Mouse (Mus musculus) CH12.LX (cell line): ENCODE data around the gene Gngt2. TPM values are rescaled to one million over a fixed set of nuclear protein-coding genes. Genes with fewer than 3 reads are reported as not detected.

Experiments used
- DNase-seq: peaks from one replicate; pipeline ENCODE4 v3.0.0-alpha.2; 2013; ENCODE audit errors: extremely low read depth
- H3K27ac ChIP-seq: 2 replicates; pipeline ENCODE4 v1.5.1; 2012; ENCODE audit warnings: low read depth, mild to moderate bottlenecking, control low read depth, moderate library complexity; ENCODE audit not compliant: insufficient read depth
- H3K27me3 ChIP-seq: replicated peaks from 2 replicates; pipeline ENCODE3; 2012; ENCODE audit warnings: inconsistent platforms
- H3K36me3 ChIP-seq, 2 experiments: replicated peaks in 1 of 2; 2 replicates each; pipeline versions ENCODE3 to v1.6.1; 2012; ENCODE audit warnings: inconsistent platforms in 1 of 2, low read length in 1 of 2, mild to moderate bottlenecking in 1 of 2, mixed read lengths in 1 of 2, moderate library complexity in 1 of 2; ENCODE audit not compliant: control insufficient read depth in 1 of 2, insufficient read depth in 1 of 2
- H3K4me1 ChIP-seq, 2 experiments: 2 replicates each; pipeline ENCODE4 v1.6.1; 2012; ENCODE audit warnings: inconsistent platforms in 1 of 2, moderate library complexity in 1 of 2; ENCODE audit not compliant: insufficient read depth in 2 of 2, control insufficient read depth in 1 of 2
- H3K4me2 ChIP-seq: 2 replicates; pipeline ENCODE4 v1.6.1; 2012; ENCODE audit warnings: low read depth, mild to moderate bottlenecking, control low read depth; ENCODE audit not compliant: poor library complexity, insufficient read depth, severe bottlenecking
- H3K4me3 ChIP-seq, 3 experiments: fragments of 150-350 bp in 1 of 3; sonication (generic) in 1 of 3; replicated peaks in 1 of 3; 2 replicates each; pipeline versions ENCODE3 to v1.5.1; 2011 to 2012; ENCODE audit warnings: low read depth in 2 of 3, low read length in 2 of 3, mild to moderate bottlenecking in 2 of 3, moderate library complexity in 2 of 3, control low read depth in 1 of 3, improper control_type of control experiment in 1 of 3, inconsistent platforms in 1 of 3, mixed read lengths in 1 of 3; ENCODE audit not compliant: poor library complexity in 1 of 3
- H3K79me2 ChIP-seq: replicated peaks from 2 replicates; pipeline ENCODE4 v1.6.1; 2012; ENCODE audit warnings: mild to moderate bottlenecking, moderate library complexity; ENCODE audit not compliant: control insufficient read depth, poor library complexity, insufficient read depth, severe bottlenecking; ENCODE audit errors: extremely low read depth
- H3K9ac ChIP-seq: 2 replicates; pipeline ENCODE4 v1.6.1; 2012; ENCODE audit warnings: low read depth, mild to moderate bottlenecking, control low read depth, moderate library complexity; ENCODE audit not compliant: insufficient read depth
- H3K9me3 ChIP-seq: replicated peaks from 2 replicates; pipeline ENCODE3; 2012; ENCODE audit warnings: low read length, inconsistent platforms, mixed read lengths
- CHD1 ChIP-seq: IDR thresholded peaks from 2 replicates; pipeline ENCODE4 v1.6.1; 2012; ENCODE audit warnings: low read depth, low read length, improper control_type of control experiment, inconsistent platforms
- CHD2 ChIP-seq: IDR thresholded peaks from 2 replicates; pipeline ENCODE4 v1.6.1; 2011; ENCODE audit warnings: low read length, improper control_type of control experiment
- CTCF ChIP-seq, 2 experiments: IDR thresholded peaks in 1 of 2; conservative IDR thresholded peaks in 1 of 2; 2 replicates each; pipeline ENCODE4 v1.5.1; 2011 to 2012; ENCODE audit warnings: low read depth in 2 of 2, low read length in 2 of 2, improper control_type of control experiment in 1 of 2, inconsistent platforms in 1 of 2, mild to moderate bottlenecking in 1 of 2, moderate library complexity in 1 of 2
- E2F4 ChIP-seq: IDR thresholded peaks from 2 replicates; pipeline ENCODE4 v1.6.1; 2011; ENCODE audit warnings: low read depth, low read length, improper control_type of control experiment; ENCODE audit not compliant: insufficient replicate concordance
- ELF1 ChIP-seq: IDR thresholded peaks from 2 replicates; pipeline ENCODE4 v1.6.1; 2014; ENCODE audit warnings: low read depth, mild to moderate bottlenecking, inconsistent platforms, low read length, improper control_type of control experiment
- EP300 ChIP-seq: IDR thresholded peaks from 2 replicates; pipeline ENCODE4 v1.6.1; 2011; ENCODE audit warnings: low read length, improper control_type of control experiment
- GABPA ChIP-seq: IDR thresholded peaks from 2 replicates; pipeline ENCODE4 v1.6.1; 2012; ENCODE audit warnings: low read depth, low read length, improper control_type of control experiment, inconsistent platforms; ENCODE audit not compliant: insufficient replicate concordance
- HCFC1 ChIP-seq: IDR thresholded peaks from 2 replicates; pipeline ENCODE4 v1.6.1; 2012; ENCODE audit warnings: low read depth, mild to moderate bottlenecking, inconsistent platforms, low read length, improper control_type of control experiment
- IRF4 ChIP-seq: IDR thresholded peaks from 2 replicates; pipeline ENCODE4 v1.6.1; 2014; ENCODE audit warnings: low read depth, mild to moderate bottlenecking, inconsistent platforms, low read length, improper control_type of control experiment
- JUND ChIP-seq: conservative IDR thresholded peaks from 2 replicates; pipeline ENCODE4 v1.6.1; 2011; ENCODE audit warnings: low read depth, low read length, improper control_type of control experiment
- KAT2A ChIP-seq: IDR thresholded peaks from 2 replicates; pipeline ENCODE4 v1.6.1; 2012; ENCODE audit warnings: low read length, improper control_type of control experiment, inconsistent platforms; ENCODE audit not compliant: insufficient replicate concordance
- MAFK ChIP-seq: IDR thresholded peaks from 2 replicates; pipeline ENCODE4 v1.6.1; 2011; ENCODE audit warnings: low read length, improper control_type of control experiment; ENCODE audit not compliant: insufficient replicate concordance
- MAX ChIP-seq: IDR thresholded peaks from 2 replicates; pipeline ENCODE4 v1.6.1; 2011; ENCODE audit warnings: low read length, improper control_type of control experiment
- MAZ ChIP-seq: IDR thresholded peaks from 2 replicates; pipeline ENCODE4 v1.6.1; 2012; ENCODE audit warnings: low read depth, mild to moderate bottlenecking, inconsistent platforms, low read length, improper control_type of control experiment, moderate library complexity
- MEF2A ChIP-seq: IDR thresholded peaks from 2 replicates; pipeline ENCODE4 v1.6.1; 2014; ENCODE audit warnings: low read depth, mild to moderate bottlenecking, inconsistent platforms, low read length, improper control_type of control experiment, borderline replicate concordance
- MYC ChIP-seq: IDR thresholded peaks from 2 replicates; pipeline ENCODE4 v1.6.1; 2011; ENCODE audit warnings: low read depth, mild to moderate bottlenecking, improper control_type of control experiment, low read length
- NELFE ChIP-seq: IDR thresholded peaks from 2 replicates; pipeline ENCODE4 v1.6.1; 2011; ENCODE audit warnings: low read depth, low read length, improper control_type of control experiment
- NRF1 ChIP-seq: IDR thresholded peaks from 2 replicates; pipeline ENCODE4 v1.6.1; 2014; ENCODE audit warnings: low read depth, mild to moderate bottlenecking, inconsistent platforms, low read length, improper control_type of control experiment, moderate library complexity
- PAX5 ChIP-seq: IDR thresholded peaks from 2 replicates; pipeline ENCODE4 v1.6.1; 2012; ENCODE audit warnings: low read length, inconsistent platforms, mixed read lengths
- POLR2A ChIP-seq: IDR thresholded peaks from 2 replicates; pipeline ENCODE4 v1.6.1; 2011; ENCODE audit warnings: low read depth, mild to moderate bottlenecking, improper control_type of control experiment, low read length
- RCOR1 ChIP-seq: conservative IDR thresholded peaks from 2 replicates; pipeline ENCODE4 v1.6.1; 2012; ENCODE audit warnings: low read depth, mild to moderate bottlenecking, inconsistent platforms, low read length, improper control_type of control experiment
- SMC3 ChIP-seq: IDR thresholded peaks from 2 replicates; pipeline ENCODE4 v1.6.1; 2011; ENCODE audit warnings: low read depth, low read length, improper control_type of control experiment
- TCF12 ChIP-seq: IDR thresholded peaks from 2 replicates; pipeline ENCODE4 v1.6.1; 2014; ENCODE audit warnings: low read depth, mild to moderate bottlenecking, inconsistent platforms, low read length, improper control_type of control experiment
- UBTF ChIP-seq: IDR thresholded peaks from 2 replicates; pipeline ENCODE4 v1.6.1; 2012; ENCODE audit warnings: low read depth, mild to moderate bottlenecking, inconsistent platforms, low read length, improper control_type of control experiment, moderate library complexity
- USF1 ChIP-seq: IDR thresholded peaks from 2 replicates; pipeline ENCODE4 v1.6.1; 2014; ENCODE audit warnings: low read depth, mild to moderate bottlenecking, inconsistent platforms, low read length, improper control_type of control experiment
- USF2 ChIP-seq: conservative IDR thresholded peaks from 2 replicates; pipeline ENCODE4 v1.6.1; 2011; ENCODE audit warnings: low read depth, low read length, improper control_type of control experiment
- ZC3H11A ChIP-seq: IDR thresholded peaks from 2 replicates; pipeline ENCODE4 v1.6.1; 2012; ENCODE audit warnings: low read depth, mild to moderate bottlenecking, inconsistent platforms, low read length, improper control_type of control experiment
- ZKSCAN1 ChIP-seq: IDR thresholded peaks from 2 replicates; pipeline ENCODE4 v1.6.1; 2012; ENCODE audit warnings: low read depth, inconsistent platforms, low read length, improper control_type of control experiment, borderline replicate concordance
- ZMIZ1 ChIP-seq: IDR thresholded peaks from 2 replicates; pipeline ENCODE4 v1.6.1; 2012; ENCODE audit warnings: low read depth, mild to moderate bottlenecking, inconsistent platforms, low read length, improper control_type of control experiment
- ZNF384 ChIP-seq: IDR thresholded peaks from 2 replicates; pipeline ENCODE4 v1.6.1; 2012; ENCODE audit warnings: low read depth, low read length, improper control_type of control experiment, inconsistent platforms
- dilution Hi-C: fragments of 300-500 bp; cut with MboI; formaldehyde crosslinking; loops from 2 replicates; pipeline ENCODE4 v1.14.3; 2020; ENCODE audit warnings: low sequenced_read_pairs; ENCODE audit not compliant: extremely low pct_unique_long_range_greater_than_20kb, extremely low pct_ligation_motif_present
- in situ Hi-C: fragments of 300-500 bp; cut with MboI; formaldehyde crosslinking; loops from 3 replicates; pipeline ENCODE4 v1.14.3; 2019; ENCODE audit warnings: low sequenced_read_pairs, low pct_ligation_motif_present, low pct_unique_long_range_greater_than_20kb, mixed read lengths
- polyA plus RNA-seq: library from polyadenylated mRNA; unstranded; fragments of >175 nt; gene quantifications from 2 replicates; pipeline ENCODE4 v1.2.1, GENCODE M21; 2012; ENCODE audit warnings: low read depth; ENCODE audit not compliant: insufficient read length
- total RNA-seq, 2 experiments: library from RNA; depleted of rRNA; stranded (reverse); fragments of 300-350 nt in 1 of 2; fragments of >200 nt in 1 of 2; gene quantifications; 2 replicates each; pipeline ENCODE4 v1.2.3; 2012 to 2014

The Gngt2 gene
- total and polyA plus RNA-seq, 3 experiments = 136 to 157 (median 143) TPM

DNA sequence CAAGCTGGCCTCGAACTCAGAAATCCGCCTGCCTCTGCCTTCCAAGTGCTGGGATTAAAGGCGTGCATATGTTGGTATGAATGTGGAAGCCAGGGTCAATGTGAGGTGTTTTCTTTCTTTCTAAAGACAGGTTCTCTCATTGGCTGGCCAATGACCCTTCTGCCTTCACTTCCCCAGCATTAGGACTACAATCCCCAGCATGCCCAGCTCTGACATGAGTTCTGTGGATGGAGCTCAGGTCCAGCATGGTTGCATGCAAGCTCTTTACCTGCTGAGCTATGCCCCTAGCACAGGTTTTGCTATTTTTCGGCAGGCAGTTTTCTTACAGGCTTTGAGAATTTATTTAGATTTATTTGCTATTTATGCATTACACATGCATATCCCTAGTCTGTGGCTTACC is 20.3 kb downstream of the Gngt2 start:
- no peak overlapping the region; the same call in 1 of the 2 replicates for H3K9ac ChIP-seq
- peaks cover 3% of the 10 kb centered on the region for H3K9me3 ChIP-seq
- peaks cover 0 to 7% of the 10 kb centered on the region in 2 experiments for H3K36me3 ChIP-seq
- peak overlapping the region in 1 of 3 experiments; percentile 66 for H3K4me3 ChIP-seq
- no peak for TF ChIP-seq IRF4
- TF ChIP-seq HCFC1 = peak; percentile 89
- no peaks in the 10 kb centered on the region; the same call in 1 of the 2 replicates for H3K79me2 ChIP-seq
- peaks cover 1% of the 10 kb centered on the region for H3K27me3 ChIP-seq
- in situ Hi-C loops = no loop called here
- peaks cover 7 to 30% of the 10 kb centered on the region in 2 experiments for H3K4me1 ChIP-seq
- peak overlapping the region; percentile 90 for H3K4me2 ChIP-seq
- dilution Hi-C loops = no loop called here
- peak overlapping the region; percentile 10; the same call in 1 of the 2 replicates for H3K27ac ChIP-seq
- peak; percentile 68 for DNase-seq

DNA sequence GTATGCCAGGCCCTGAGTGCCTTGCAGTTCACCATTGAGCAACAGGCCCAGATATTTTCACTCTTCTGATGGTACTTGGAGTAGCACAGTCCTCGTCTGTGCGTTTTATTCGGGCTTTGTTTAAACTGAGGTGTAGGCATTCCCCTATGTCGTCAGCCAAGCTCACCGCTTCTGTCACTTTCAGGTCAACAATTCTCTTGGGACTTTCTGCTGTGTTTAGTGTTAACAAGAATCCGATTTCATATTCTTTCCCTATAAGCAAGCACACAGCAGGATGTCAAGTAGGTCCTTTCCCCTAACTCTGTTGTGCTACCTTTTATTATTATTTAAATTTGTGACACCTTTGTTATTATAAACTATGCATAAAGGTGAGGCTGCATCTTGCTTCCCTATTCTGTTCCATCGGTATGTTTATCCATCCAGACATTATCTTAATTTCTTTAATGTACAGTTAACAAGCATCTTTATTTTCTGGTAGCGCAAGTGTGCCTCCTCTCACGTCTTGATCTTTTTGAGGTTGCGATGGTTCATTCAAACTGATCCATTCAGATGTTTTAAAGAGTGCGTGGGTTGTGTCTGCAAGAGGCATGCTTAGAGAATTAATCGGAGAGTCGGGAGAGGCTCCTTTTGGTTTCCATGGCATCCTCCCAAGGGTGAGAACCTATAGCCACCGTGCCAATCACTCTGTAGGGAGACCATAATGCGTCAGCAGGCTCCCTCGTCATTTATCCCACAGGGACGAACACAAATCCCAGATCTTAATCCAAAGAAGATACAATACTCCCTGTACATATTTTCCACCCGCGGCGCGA is 20.9 kb downstream of the Gngt2 start:
- dilution Hi-C loops = no loop called here
- in situ Hi-C loops = no loop called here
- 0 out of 2 replicates have a peak, but pooled peaks have one; percentile 34 for TF ChIP-seq KAT2A
- no peak for TF ChIP-seq SMC3
- TF ChIP-seq GABPA = no peak
- peak; percentile 51; the same call in 1 of the 2 replicates for TF ChIP-seq JUND
- TF ChIP-seq MAX = no peak
- no peak for TF ChIP-seq UBTF
- peak; percentile 44 for TF ChIP-seq EP300
- no peak for TF ChIP-seq CTCF (conservative IDR thresholded peaks at IDR 0.05 in 1 of 2, IDR thresholded peaks at IDR 0.05 in 1 of 2; ENCODE audit: low read depth in 2 of 2, low read length in 2 of 2)
- peak; percentile 74; the same call in 1 of the 2 replicates for TF ChIP-seq IRF4
- no peak for TF ChIP-seq HCFC1
- TF ChIP-seq TCF12 = peak; percentile 39; the same call in 1 of the 2 replicates
- 0 out of 2 replicates have a peak, but pooled peaks have one; percentile 28 for TF ChIP-seq ZMIZ1
- TF ChIP-seq ZKSCAN1 = no peak
- TF ChIP-seq E2F4 = no peak
- TF ChIP-seq CHD1 = peak; percentile 83; the same call in 1 of the 2 replicates
- TF ChIP-seq MAZ = no peak
- no peak for TF ChIP-seq ZNF384
- no peak for TF ChIP-seq POLR2A
- no peak for TF ChIP-seq ELF1
- TF ChIP-seq MYC = no peak
- TF ChIP-seq NELFE = 0 out of 2 replicates have a peak, but pooled peaks have one; percentile 4
- TF ChIP-seq PAX5 = no peak
- TF ChIP-seq RCOR1 = no peak
- no peak for TF ChIP-seq NRF1
- no peak for TF ChIP-seq MAFK
- no peak; the same call in 1 of the 2 replicates for TF ChIP-seq MEF2A
- no peak for TF ChIP-seq CHD2
- no peak for TF ChIP-seq USF1
- TF ChIP-seq ZC3H11A = no peak
- no peak for TF ChIP-seq USF2

More for the DNA sequence above, 20.9 kb downstream of the Gngt2 start:
- Histone ChIP-seq H3K9ac (peak overlapping the region; percentile 53), H3K27ac (peak overlapping the region; percentile 61), H3K4me2 (peak overlapping the region; percentile 90), H3K27me3 (peaks cover 1% of the 10 kb centered on the region), H3K4me3 (peak overlapping the region; percentile 51 to 66 (median 51)), H3K79me2 (no peaks in the 10 kb centered on the region; the same call in 1 of the 2 replicates), H3K4me1 (peaks cover 7 to 30% of the 10 kb centered on the region in 2 experiments), H3K9me3 (peaks cover 3% of the 10 kb centered on the region), H3K36me3 (peaks cover 0 to 11% of the 10 kb centered on the region in 2 experiments)
- peak; percentile 73 for DNase-seq
